Mouse (Mus musculus): ENCODE measurements at regions not wholly inside any gene's neighbourhood (a gene's known extent, or its start where the extent isn't known, plus 50 kb on each side); places are given as distances from the start of the nearest gene placed in this dataset.

GRCm38 (mm10) chr12:32315099-32315783 lies 63.3 kb upstream of the Ccdc71l start:
- TF ChIP-seq POLR2A (IDR thresholded peaks at IDR 0.05; ENCODE audit: extremely low read depth, insufficient read depth, low read length) = no peak
- no peak for TF ChIP-seq CTCF (IDR thresholded peaks at IDR 0.05; ENCODE audit: extremely low read depth, insufficient read depth, low read length)

All from cortical plate, adult 2 months (tissue).